Mouse (Mus musculus) stomach, embryonic 16.5 days (tissue): ENCODE results near the gene Siglec1. TPM values are rescaled to one million over a fixed set of nuclear protein-coding genes. Genes with fewer than 3 reads are reported as not detected.

ENCODE experiments used
- ATAC-seq: fragments of 200-750 bp; cut with Nextera tagmentation; 2 replicates; pipeline ENCODE4 v1.8.0; 2017; ENCODE audit warnings: moderate number of reproducible peaks, moderate TSS enrichment; ENCODE audit not compliant: insufficient read depth, low FRiP score
- H3K27ac ChIP-seq: fragments of 300-500 bp; sonication (generic); 2 replicates; pipeline ENCODE4 v1.5.1; 2014; ENCODE audit warnings: low read length
- H3K27me3 ChIP-seq: fragments of 300-500 bp; sonication (generic); 2 replicates; pipeline ENCODE4 v1.6.1; 2014; ENCODE audit warnings: low read length, control low read depth, mixed read lengths; ENCODE audit not compliant: control insufficient read depth, insufficient read depth
- H3K36me3 ChIP-seq: fragments of 300-500 bp; sonication (generic); 2 replicates; pipeline ENCODE4 v1.6.1; 2014; ENCODE audit warnings: low read length; ENCODE audit not compliant: control insufficient read depth, insufficient read depth
- H3K4me1 ChIP-seq: fragments of 300-500 bp; sonication (generic); 2 replicates; pipeline ENCODE4 v1.6.1; 2014; ENCODE audit warnings: low read length, control low read depth, mixed read lengths; ENCODE audit not compliant: control insufficient read depth, insufficient read depth
- H3K4me2 ChIP-seq: fragments of 300-500 bp; sonication (generic); 2 replicates; pipeline ENCODE4 v1.6.1; 2014; ENCODE audit warnings: low read depth, low read length, mixed read lengths
- H3K4me3 ChIP-seq: fragments of 300-500 bp; sonication (generic); replicated peaks from 2 replicates; pipeline ENCODE4 v1.5.1; 2014; ENCODE audit warnings: mild to moderate bottlenecking, low read length
- H3K9ac ChIP-seq: fragments of 300-500 bp; sonication (generic); 2 replicates; pipeline ENCODE4 v1.6.1; 2014; ENCODE audit warnings: low read length
- H3K9me3 ChIP-seq: fragments of 300-500 bp; sonication (generic); replicated peaks from 2 replicates; pipeline ENCODE4 v1.6.1; 2016; ENCODE audit warnings: low read length, control low read depth; ENCODE audit not compliant: control insufficient read depth
- WGBS: fragments of 180-500 bp; shearing (Covaris S2); extraction: QIAGEN DNeasy Blood & Tissue Kit; methylation state at CpG from one replicate; pipeline ENCODE4 v1.1.7; 2014; 5-methylcytosine and 5-hydroxymethylcytosine counted together
- polyA plus RNA-seq: library from polyadenylated mRNA; unstranded; fragments of >200 nt; fragmentation: Nextera tagmentation; extraction: Ambion mirVana; gene quantifications from 2 replicates; pipeline ENCODE4 v1.2.1, GENCODE M21; 2015

Siglec1 gene
- polyA plus RNA-seq, 1 experiment from 2014 or later = 0.44 TPM

- WGBS = 71% methylated on average over 9 of the region's 9 CpGs
- Histone ChIP-seq H3K27ac (peak overlapping the region; percentile 43; the same call in 1 of the 2 replicates), H3K9me3 (no peaks in the 10 kb centered on the region), H3K9ac (0 out of 2 replicates have a peak overlapping the region, but pooled peaks have one; percentile 25), H3K36me3 (no peaks in the 10 kb centered on the region), H3K4me1 (peaks cover 25% of the 10 kb centered on the region), H3K4me2 (no peak overlapping the region), H3K27me3 (peaks cover 15% of the 10 kb centered on the region), H3K4me3 (no peak overlapping the region)
- ATAC-seq = no peak
Measured at GRCm38 (mm10) chr2:131059781-131060540, 26.6 kb downstream of the Siglec1 start.

GRCm38 (mm10) chr2:131059377-131059776 is 27.2 kb downstream of the Siglec1 start:
- WGBS = 21% methylated on average over 1 of the region's 1 CpGs
- H3K27me3 ChIP-seq = peaks cover 21% of the 10 kb centered on the region
- peaks cover 29% of the 10 kb centered on the region for H3K4me1 ChIP-seq
- peak overlapping the region; percentile 43; the same call in 1 of the 2 replicates for H3K27ac ChIP-seq
- no peak for ATAC-seq
- H3K9ac ChIP-seq = no peak overlapping the region
- H3K4me3 ChIP-seq = no peak overlapping the region
- H3K36me3 ChIP-seq = no peaks in the 10 kb centered on the region
- H3K4me2 ChIP-seq = no peak overlapping the region
- no peaks in the 10 kb centered on the region for H3K9me3 ChIP-seq

GRCm38 (mm10) chr2:131058672-131059071 is 27.9 kb downstream of the Siglec1 start:
- Histone ChIP-seq H3K4me3 (no peak overlapping the region), H3K9me3 (no peaks in the 10 kb centered on the region), H3K36me3 (no peaks in the 10 kb centered on the region), H3K27me3 (peaks cover 24% of the 10 kb centered on the region), H3K4me1 (peaks cover 36% of the 10 kb centered on the region), H3K27ac (no peak overlapping the region), H3K4me2 (no peak overlapping the region), H3K9ac (no peak overlapping the region)
- WGBS = 83% methylated on average over 8 of the region's 8 CpGs
- no peak for ATAC-seq

GRCm38 (mm10) chr2:131056191-131056590 is 30.4 kb downstream of the Siglec1 start:
- Histone ChIP-seq H3K36me3 (no peaks in the 10 kb centered on the region), H3K27ac (no peak overlapping the region), H3K9ac (no peak overlapping the region), H3K4me1 (peaks cover 29% of the 10 kb centered on the region), H3K4me3 (no peak overlapping the region), H3K9me3 (no peaks in the 10 kb centered on the region), H3K4me2 (0 out of 2 replicates have a peak overlapping the region, but pooled peaks have one; percentile 3), H3K27me3 (peaks cover 36% of the 10 kb centered on the region)
- 2% methylated on average over 10 of the region's 10 CpGs for WGBS
- peak; percentile 32; the same call in 1 of the 2 replicates for ATAC-seq

- ATAC-seq = no peak
- Histone ChIP-seq H3K9me3 (no peaks in the 10 kb centered on the region), H3K4me3 (no peak overlapping the region), H3K27me3 (peaks cover 36% of the 10 kb centered on the region), H3K4me1 (peaks cover 28% of the 10 kb centered on the region), H3K27ac (no peak overlapping the region), H3K36me3 (no peaks in the 10 kb centered on the region), H3K4me2 (0 out of 2 replicates have a peak overlapping the region, but pooled peaks have one; percentile 1), H3K9ac (no peak overlapping the region)
- WGBS = 9% methylated on average over 10 of the region's 10 CpGs
Measured at GRCm38 (mm10) chr2:131055631-131056030, 30.9 kb downstream of the Siglec1 start.

- 10% methylated on average over 21 of the region's 21 CpGs for WGBS
- Histone ChIP-seq H3K4me1 (peaks cover 22% of the 10 kb centered on the region), H3K36me3 (no peaks in the 10 kb centered on the region), H3K27me3 (peaks cover 36% of the 10 kb centered on the region), H3K9me3 (no peaks in the 10 kb centered on the region), H3K4me3 (peak overlapping the region; percentile 36), H3K9ac (peak overlapping the region; percentile 24), H3K27ac (no peak overlapping the region), H3K4me2 (peak overlapping the region; percentile 47)
- no peak for ATAC-seq
Measured at GRCm38 (mm10) chr2:131054646-131055264, 31.8 kb downstream of the Siglec1 start.

DNA sequence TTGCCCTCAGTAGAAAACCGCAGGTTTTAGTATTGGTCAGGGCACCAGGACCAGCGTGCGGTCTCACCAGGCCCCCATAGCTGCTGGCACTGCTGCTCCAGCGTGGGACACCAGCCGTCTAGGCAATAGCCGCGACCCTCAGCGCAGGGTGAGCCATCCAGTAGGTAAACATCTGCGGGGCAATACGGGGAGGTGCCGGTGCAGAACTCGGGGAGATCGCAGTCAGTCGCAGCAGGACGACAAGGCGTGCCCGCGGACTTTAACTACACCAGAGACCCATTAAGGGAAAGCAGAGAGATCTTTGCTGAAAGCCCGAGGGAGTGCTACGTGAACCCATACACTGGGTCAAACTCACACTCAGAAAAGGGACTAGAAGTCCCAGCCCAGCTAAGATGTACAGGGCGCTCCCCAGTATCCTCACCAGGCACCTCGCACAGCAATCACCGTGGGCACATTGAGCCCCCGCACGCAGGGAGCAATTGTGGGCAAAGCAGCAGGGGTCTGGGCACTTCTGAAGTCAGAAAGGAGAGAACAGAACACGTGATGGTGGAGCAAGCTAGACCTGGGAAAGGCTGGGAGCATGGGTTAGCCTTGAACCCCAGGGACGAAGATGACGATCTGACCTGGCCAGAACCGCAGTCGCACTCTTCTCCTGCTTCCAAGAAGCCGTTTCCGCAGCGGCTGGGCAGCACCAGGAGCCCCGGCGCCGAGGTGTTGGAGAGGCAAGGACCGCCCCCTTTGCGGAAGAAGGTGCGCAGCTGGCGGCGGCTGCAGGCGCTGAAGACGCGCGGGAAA is 32.5 kb downstream of the Siglec1 start:
- Histone ChIP-seq H3K4me3 (peak overlapping the region; percentile 36), H3K9me3 (no peaks in the 10 kb centered on the region), H3K27me3 (peaks cover 36% of the 10 kb centered on the region), H3K27ac (no peak overlapping the region), H3K36me3 (no peaks in the 10 kb centered on the region), H3K4me1 (peaks cover 16% of the 10 kb centered on the region), H3K9ac (peak overlapping the region; percentile 24; the same call in 1 of the 2 replicates), H3K4me2 (peak overlapping the region; percentile 47)
- ATAC-seq = no peak
- 3% methylated on average over 45 of the region's 45 CpGs for WGBS

DNA sequence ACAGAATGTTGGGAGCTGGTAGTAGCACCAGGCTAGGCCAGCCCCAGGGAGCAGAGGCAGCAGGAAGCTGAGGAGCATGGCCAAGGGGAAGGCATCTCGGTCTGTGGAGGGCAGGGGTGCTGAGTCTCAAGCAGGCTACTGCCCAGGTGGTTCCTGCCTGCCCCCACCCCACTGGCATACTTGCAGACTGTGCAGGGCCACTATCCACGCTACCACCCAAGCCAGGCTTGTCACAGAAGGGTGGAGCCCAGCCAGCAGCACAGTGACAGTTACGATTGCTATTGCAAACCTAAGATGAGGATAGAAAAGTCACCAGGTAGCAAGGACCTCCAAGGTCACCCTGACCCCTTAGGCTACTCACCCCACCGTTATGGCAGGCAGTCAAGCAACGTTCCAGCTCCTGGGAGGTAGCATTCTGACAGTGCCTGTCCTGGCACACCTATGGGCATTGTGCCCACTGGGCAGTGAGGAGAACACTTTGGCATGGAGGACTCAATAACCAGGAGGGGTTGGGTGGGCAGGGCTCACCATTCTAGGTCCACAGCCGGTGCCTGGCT is 33.6 kb downstream of the Siglec1 start:
- H3K4me3 ChIP-seq = no peak overlapping the region
- no peaks in the 10 kb centered on the region for H3K36me3 ChIP-seq
- 76% methylated on average over 6 of the region's 6 CpGs for WGBS
- peaks cover 36% of the 10 kb centered on the region for H3K27me3 ChIP-seq
- H3K4me1 ChIP-seq = peaks cover 16% of the 10 kb centered on the region
- H3K4me2 ChIP-seq = no peak overlapping the region
- H3K9me3 ChIP-seq = no peaks in the 10 kb centered on the region
- no peak overlapping the region for H3K27ac ChIP-seq
- ATAC-seq = no peak
- no peak overlapping the region for H3K9ac ChIP-seq
